Mouse (Mus musculus) central nervous system, embryonic 11.5 days (tissue): ENCODE results near the gene Mrgprf. TPM values are rescaled to one million over a fixed set of nuclear protein-coding genes. Genes with fewer than 3 reads are reported as not detected.

Experiments used
- polyA plus RNA-seq: library from polyadenylated mRNA; depleted of rRNA; stranded (reverse); fragments of >200 nt; gene quantifications from 2 replicates; pipeline ENCODE4 v1.2.3, GENCODE M21; 2012; rRNA removed

Mrgprf gene
- 0.32 and 0.42 TPM in 2 replicates for polyA plus RNA-seq

GRCm38 (mm10) chr7:145300321-145301007 lies at the start of gene Mrgprf:
TSS of gene Mrgprf (plus strand) at chr7:145300828.

GRCm38 (mm10) chr7:145283487-145284187 lies 17.0 kb upstream of the Mrgprf start, which contains the start of gene Tpcn2:
TSS of gene Tpcn2 (minus strand) at chr7:145284011.

GRCm38 (mm10) chr7:145314785-145315411 lies 14.3 kb downstream of the Mrgprf start, which contains the start of gene Mrgprd:
TSS of gene Mrgprd (plus strand) at chr7:145314835.

Other genes with a start within 250 kb of the Mrgprf start
- 1.4 and 1.8 TPM in 2 replicates for gene 1810010D01Rik, start 92.7 kb upstream of the Mrgprf start, polyA plus RNA-seq
- gene Tpcn2, start 16.8 kb upstream of the Mrgprf start, polyA plus RNA-seq, result 16.7 and 20.2 TPM in 2 replicates
- gene Mrgprd, start 14.0 kb downstream of the Mrgprf start, polyA plus RNA-seq, result not detected in 2 replicates